Mouse (Mus musculus): Measurements from ENCODE around the gene Fsip1. TPM values are rescaled to one million over a fixed set of nuclear protein-coding genes. Genes with fewer than 3 reads are reported as not detected.
"Not testable (repeated sequence)": the region's sequence is repeated elsewhere in the genome, so short reads cannot be mapped to it uniquely, and the experiment has no call there.

Gene Fsip1
- polyA plus RNA-seq, 1 experiment from 2014 or later, result 3.4 TPM

- H3K9ac ChIP-seq (replicated peaks; ENCODE audit: low read depth, low read length), result no peak overlapping the region
- WGBS, result 56% methylated on average over 7 of the region's 7 CpGs
Measured at GRCm38 (mm10) chr2:118295505-118295904, 38.7 kb upstream of the Fsip1 start.

GRCm38 (mm10) chr2:118293583-118293982 is 36.8 kb upstream of the Fsip1 start:
- no peaks in the 10 kb centered on the region for H3K9me3 ChIP-seq (ENCODE audit: control insufficient read depth, low read length)
- no peak for ATAC-seq (ENCODE audit: low read depth)
- no peak overlapping the region for H3K9ac ChIP-seq (replicated peaks; ENCODE audit: low read depth, low read length)
- WGBS, result 70% methylated on average over 5 of the region's 5 CpGs
- H3K4me1 ChIP-seq (ENCODE audit: control insufficient read depth, insufficient read depth, low read length), result no peaks in the 10 kb centered on the region
- no peak overlapping the region for H3K4me2 ChIP-seq (ENCODE audit: low read depth, low read length)
- H3K36me3 ChIP-seq (ENCODE audit: control insufficient read depth, insufficient read depth, low read length), result no peaks in the 10 kb centered on the region
- no peak overlapping the region for H3K27ac ChIP-seq (ENCODE audit: low read depth, low read length)
- H3K27me3 ChIP-seq (ENCODE audit: control insufficient read depth, insufficient read depth, low read length), result no peaks in the 10 kb centered on the region
- no peak overlapping the region for H3K4me3 ChIP-seq (ENCODE audit: low read depth, low read length)

More at GRCm38 (mm10) chr2:118295505-118295904, 38.7 kb upstream of the Fsip1 start:
- Histone ChIP-seq H3K27me3 (ENCODE audit: control insufficient read depth, insufficient read depth, low read length) (no peaks in the 10 kb centered on the region), H3K9me3 (ENCODE audit: control insufficient read depth, low read length) (no peaks in the 10 kb centered on the region), H3K36me3 (ENCODE audit: control insufficient read depth, insufficient read depth, low read length) (no peaks in the 10 kb centered on the region), H3K27ac (ENCODE audit: low read depth, low read length) (no peak overlapping the region), H3K4me1 (ENCODE audit: control insufficient read depth, insufficient read depth, low read length) (no peaks in the 10 kb centered on the region), H3K4me2 (ENCODE audit: low read depth, low read length) (no peak overlapping the region), H3K4me3 (ENCODE audit: low read depth, low read length) (no peak overlapping the region)
- ATAC-seq (ENCODE audit: low read depth), result no peak

GRCm38 (mm10) chr2:118289066-118289460 is 32.3 kb upstream of the Fsip1 start:
- WGBS, result 88% methylated on average over 7 of the region's 7 CpGs
- not testable (repeated sequence) for H3K9me3 ChIP-seq (ENCODE audit: control insufficient read depth, low read length); H3K4me1 ChIP-seq (ENCODE audit: control insufficient read depth, insufficient read depth, low read length); H3K4me3 ChIP-seq (ENCODE audit: low read depth, low read length); H3K27ac ChIP-seq (ENCODE audit: low read depth, low read length); H3K4me2 ChIP-seq (ENCODE audit: low read depth, low read length); ATAC-seq (ENCODE audit: low read depth); H3K27me3 ChIP-seq (ENCODE audit: control insufficient read depth, insufficient read depth, low read length); H3K36me3 ChIP-seq (ENCODE audit: control insufficient read depth, insufficient read depth, low read length); H3K9ac ChIP-seq (replicated peaks; ENCODE audit: low read depth, low read length)

- Histone ChIP-seq H3K9ac (replicated peaks; ENCODE audit: low read depth, low read length) (no peak overlapping the region), H3K4me2 (ENCODE audit: low read depth, low read length) (no peak overlapping the region), H3K27ac (ENCODE audit: low read depth, low read length) (no peak overlapping the region), H3K4me1 (ENCODE audit: control insufficient read depth, insufficient read depth, low read length) (no peaks in the 10 kb centered on the region), H3K4me3 (ENCODE audit: low read depth, low read length) (no peak overlapping the region), H3K9me3 (ENCODE audit: control insufficient read depth, low read length) (no peaks in the 10 kb centered on the region), H3K36me3 (ENCODE audit: control insufficient read depth, insufficient read depth, low read length) (no peaks in the 10 kb centered on the region), H3K27me3 (ENCODE audit: control insufficient read depth, insufficient read depth, low read length) (no peaks in the 10 kb centered on the region)
- 83% methylated on average over 9 of the region's 9 CpGs for WGBS
- ATAC-seq (ENCODE audit: low read depth), result no peak
Measured at GRCm38 (mm10) chr2:118288326-118289065, 31.7 kb upstream of the Fsip1 start.

GRCm38 (mm10) chr2:118287678-118288077 is 30.9 kb upstream of the Fsip1 start:
- Histone ChIP-seq H3K9me3 (ENCODE audit: control insufficient read depth, low read length) (no peaks in the 10 kb centered on the region), H3K4me3 (ENCODE audit: low read depth, low read length) (no peak overlapping the region), H3K36me3 (ENCODE audit: control insufficient read depth, insufficient read depth, low read length) (no peaks in the 10 kb centered on the region), H3K9ac (replicated peaks; ENCODE audit: low read depth, low read length) (no peak overlapping the region), H3K27me3 (ENCODE audit: control insufficient read depth, insufficient read depth, low read length) (no peaks in the 10 kb centered on the region), H3K27ac (ENCODE audit: low read depth, low read length) (no peak overlapping the region), H3K4me2 (ENCODE audit: low read depth, low read length) (no peak overlapping the region), H3K4me1 (ENCODE audit: control insufficient read depth, insufficient read depth, low read length) (no peaks in the 10 kb centered on the region)
- WGBS, result 84% methylated on average over 4 of the region's 4 CpGs
- ATAC-seq (ENCODE audit: low read depth), result no peak

GRCm38 (mm10) chr2:118282467-118282866 is 25.7 kb upstream of the Fsip1 start:
- ATAC-seq (ENCODE audit: low read depth), result no peak
- Histone ChIP-seq H3K4me1 (ENCODE audit: control insufficient read depth, insufficient read depth, low read length) (no peaks in the 10 kb centered on the region), H3K36me3 (ENCODE audit: control insufficient read depth, insufficient read depth, low read length) (no peaks in the 10 kb centered on the region), H3K27me3 (ENCODE audit: control insufficient read depth, insufficient read depth, low read length) (no peaks in the 10 kb centered on the region), H3K4me3 (ENCODE audit: low read depth, low read length) (no peak overlapping the region), H3K4me2 (ENCODE audit: low read depth, low read length) (no peak overlapping the region), H3K9me3 (ENCODE audit: control insufficient read depth, low read length) (no peaks in the 10 kb centered on the region), H3K27ac (ENCODE audit: low read depth, low read length) (no peak overlapping the region), H3K9ac (replicated peaks; ENCODE audit: low read depth, low read length) (no peak overlapping the region)
- 82% methylated on average over 3 of the region's 3 CpGs for WGBS

GRCm38 (mm10) chr2:118278249-118278648 is 21.5 kb upstream of the Fsip1 start:
- H3K9ac ChIP-seq (replicated peaks; ENCODE audit: low read depth, low read length), result no peak overlapping the region
- H3K4me1 ChIP-seq (ENCODE audit: control insufficient read depth, insufficient read depth, low read length), result no peaks in the 10 kb centered on the region
- no peak overlapping the region for H3K4me2 ChIP-seq (ENCODE audit: low read depth, low read length)
- no peaks in the 10 kb centered on the region for H3K36me3 ChIP-seq (ENCODE audit: control insufficient read depth, insufficient read depth, low read length)
- no peak overlapping the region for H3K4me3 ChIP-seq (ENCODE audit: low read depth, low read length)
- 93% methylated on average over 8 of the region's 8 CpGs for WGBS
- H3K9me3 ChIP-seq (ENCODE audit: control insufficient read depth, low read length), result no peaks in the 10 kb centered on the region
- no peaks in the 10 kb centered on the region for H3K27me3 ChIP-seq (ENCODE audit: control insufficient read depth, insufficient read depth, low read length)
- H3K27ac ChIP-seq (ENCODE audit: low read depth, low read length), result no peak overlapping the region
- ATAC-seq (ENCODE audit: low read depth), result no peak

GRCm38 (mm10) chr2:118271606-118272005 is 14.8 kb upstream of the Fsip1 start:
- Histone ChIP-seq H3K4me2 (ENCODE audit: low read depth, low read length) (no peak overlapping the region), H3K36me3 (ENCODE audit: control insufficient read depth, insufficient read depth, low read length) (no peaks in the 10 kb centered on the region), H3K27ac (ENCODE audit: low read depth, low read length) (no peak overlapping the region), H3K27me3 (ENCODE audit: control insufficient read depth, insufficient read depth, low read length) (no peaks in the 10 kb centered on the region), H3K9me3 (ENCODE audit: control insufficient read depth, low read length) (no peaks in the 10 kb centered on the region), H3K9ac (replicated peaks; ENCODE audit: low read depth, low read length) (no peak overlapping the region), H3K4me3 (ENCODE audit: low read depth, low read length) (no peak overlapping the region), H3K4me1 (ENCODE audit: control insufficient read depth, insufficient read depth, low read length) (no peaks in the 10 kb centered on the region)
- WGBS, result 80% methylated on average over 10 of the region's 10 CpGs
- ATAC-seq (ENCODE audit: low read depth), result no peak

- Histone ChIP-seq H3K4me2 (ENCODE audit: low read depth, low read length) (no peak overlapping the region), H3K4me3 (ENCODE audit: low read depth, low read length) (no peak overlapping the region), H3K27ac (ENCODE audit: low read depth, low read length) (no peak overlapping the region), H3K4me1 (ENCODE audit: control insufficient read depth, insufficient read depth, low read length) (no peaks in the 10 kb centered on the region), H3K36me3 (ENCODE audit: control insufficient read depth, insufficient read depth, low read length) (no peaks in the 10 kb centered on the region), H3K27me3 (ENCODE audit: control insufficient read depth, insufficient read depth, low read length) (no peaks in the 10 kb centered on the region), H3K9me3 (ENCODE audit: control insufficient read depth, low read length) (no peaks in the 10 kb centered on the region), H3K9ac (replicated peaks; ENCODE audit: low read depth, low read length) (no peak overlapping the region)
- WGBS, result 45% methylated on average over 14 of the region's 14 CpGs
- peak; percentile 80 for ATAC-seq (ENCODE audit: low read depth)
Measured at GRCm38 (mm10) chr2:118270213-118270612, 13.4 kb upstream of the Fsip1 start.

Data from neural tube, embryonic 14.5 days (tissue).